Mouse (Mus musculus) forebrain, embryonic 11.5 days (tissue): ENCODE data around the gene Slc39a10. TPM values are rescaled to one million over a fixed set of nuclear protein-coding genes. Genes with fewer than 3 reads are reported as not detected.

Experiments
- ATAC-seq: fragments of 200-750 bp; cut with Nextera tagmentation; replicated peaks from 2 replicates; pipeline ENCODE4 v1.8.0; 2017; ENCODE audit warnings: moderate TSS enrichment; ENCODE audit not compliant: low FRiP score
- DNase-seq: peaks from one replicate; pipeline ENCODE4 v3.0.0-alpha.2; 2017; ENCODE audit warnings: low spot score
- H3K27ac ChIP-seq: fragments of 300-500 bp; sonication (generic); 2 replicates; pipeline ENCODE4 v1.5.1; 2014; ENCODE audit warnings: low read depth, low read length
- H3K27me3 ChIP-seq: fragments of 300-500 bp; sonication (generic); 2 replicates; pipeline ENCODE4 v1.6.1; 2014; ENCODE audit warnings: mild to moderate bottlenecking, low read length, mixed read lengths; ENCODE audit not compliant: control insufficient read depth, insufficient read depth
- H3K36me3 ChIP-seq: fragments of 300-500 bp; sonication (generic); 2 replicates; pipeline ENCODE4 v1.6.1; 2014; ENCODE audit warnings: mild to moderate bottlenecking, low read length, moderate library complexity, mixed read lengths; ENCODE audit not compliant: control insufficient read depth, insufficient read depth
- H3K4me1 ChIP-seq: fragments of 300-500 bp; sonication (generic); replicated peaks from 2 replicates; pipeline ENCODE4 v1.6.1; 2014; ENCODE audit warnings: low read length, mixed read lengths; ENCODE audit not compliant: control insufficient read depth, insufficient read depth
- H3K4me2 ChIP-seq: fragments of 300-500 bp; sonication (generic); 2 replicates; pipeline ENCODE4 v1.6.1; 2014; ENCODE audit warnings: low read depth, mild to moderate bottlenecking, low read length, moderate library complexity, mixed read lengths; ENCODE audit not compliant: severe bottlenecking
- H3K4me3 ChIP-seq: fragments of 300-500 bp; sonication (generic); 2 replicates; pipeline ENCODE4 v1.5.1; 2014; ENCODE audit warnings: low read depth, low read length
- H3K9ac ChIP-seq: fragments of 300-500 bp; sonication (generic); 2 replicates; pipeline ENCODE4 v1.6.1; 2014; ENCODE audit warnings: low read length
- H3K9me3 ChIP-seq: fragments of 300-500 bp; sonication (generic); 2 replicates; pipeline ENCODE4 v1.6.1; 2016; ENCODE audit warnings: low read length, mixed read lengths; ENCODE audit not compliant: control insufficient read depth
- WGBS: fragments of 180-500 bp; shearing (Covaris S2); extraction: QIAGEN DNeasy Blood & Tissue Kit; methylation state at CpG from one replicate; pipeline ENCODE4 v1.1.7; 2014; 5-methylcytosine and 5-hydroxymethylcytosine counted together
- polyA plus RNA-seq: library from polyadenylated mRNA; unstranded; fragments of >200 nt; fragmentation: Nextera tagmentation; extraction: Ambion mirVana; gene quantifications from 2 replicates; pipeline ENCODE4 v1.2.1, GENCODE M21; 2014

Gene Slc39a10
- polyA plus RNA-seq, 1 experiment from 2014 or later: 78.4 TPM

- Histone ChIP-seq H3K4me2 (no peak overlapping the region), H3K36me3 (no peaks in the 10 kb centered on the region), H3K27ac (no peak overlapping the region), H3K27me3 (no peaks in the 10 kb centered on the region), H3K4me3 (no peak overlapping the region), H3K9ac (no peak overlapping the region), H3K4me1 (no peaks in the 10 kb centered on the region), H3K9me3 (no peaks in the 10 kb centered on the region)
- DNase-seq (no peak), ATAC-seq (no peak)
- 60% methylated on average over 9 of the region's 9 CpGs for WGBS
Measured at GRCm38 (mm10) chr1:46886091-46886490, 6.6 kb downstream of the Slc39a10 start.

- Histone ChIP-seq H3K36me3 (no peaks in the 10 kb centered on the region), H3K4me1 (no peaks in the 10 kb centered on the region), H3K4me3 (no peak overlapping the region), H3K27ac (no peak overlapping the region), H3K4me2 (no peak overlapping the region), H3K27me3 (no peaks in the 10 kb centered on the region), H3K9me3 (no peaks in the 10 kb centered on the region), H3K9ac (no peak overlapping the region)
- DNase-seq (no peak), ATAC-seq (no peak)
- WGBS: 19% methylated on average over 3 of the region's 3 CpGs
Measured at GRCm38 (mm10) chr1:46885231-46885630, 7.4 kb downstream of the Slc39a10 start.

- Histone ChIP-seq H3K4me3 (no peak overlapping the region), H3K9me3 (no peaks in the 10 kb centered on the region), H3K27me3 (no peaks in the 10 kb centered on the region), H3K27ac (no peak overlapping the region), H3K36me3 (no peaks in the 10 kb centered on the region), H3K4me1 (no peaks in the 10 kb centered on the region), H3K4me2 (no peak overlapping the region), H3K9ac (no peak overlapping the region)
- ATAC-seq (no peak), DNase-seq (no peak)
Measured at GRCm38 (mm10) chr1:46879951-46880350, 12.7 kb downstream of the Slc39a10 start.

GRCm38 (mm10) chr1:46873770-46874169 is 18.9 kb downstream of the Slc39a10 start:
- 81% methylated on average over 3 of the region's 3 CpGs for WGBS
- H3K4me3 ChIP-seq: no peak overlapping the region

GRCm38 (mm10) chr1:46869788-46870187 is 22.9 kb downstream of the Slc39a10 start:
- Histone ChIP-seq H3K36me3 (no peaks in the 10 kb centered on the region), H3K9me3 (no peaks in the 10 kb centered on the region), H3K4me1 (no peaks in the 10 kb centered on the region), H3K4me2 (no peak overlapping the region), H3K9ac (no peak overlapping the region), H3K27ac (no peak overlapping the region), H3K4me3 (no peak overlapping the region), H3K27me3 (no peaks in the 10 kb centered on the region)
- DNase-seq: no peak
- ATAC-seq: no peak

More at GRCm38 (mm10) chr1:46873770-46874169, 18.9 kb downstream of the Slc39a10 start:
- Histone ChIP-seq H3K27ac (no peak overlapping the region), H3K27me3 (no peaks in the 10 kb centered on the region), H3K4me2 (no peak overlapping the region), H3K9ac (no peak overlapping the region), H3K36me3 (no peaks in the 10 kb centered on the region), H3K4me1 (no peaks in the 10 kb centered on the region), H3K9me3 (no peaks in the 10 kb centered on the region)
- ATAC-seq: no peak
- no peak for DNase-seq

GRCm38 (mm10) chr1:46864175-46864885 is 28.3 kb downstream of the Slc39a10 start:
- no peaks in the 10 kb centered on the region for H3K36me3 ChIP-seq
- H3K4me3 ChIP-seq: no peak overlapping the region
- ATAC-seq (no peak), DNase-seq (no peak)
- 88% methylated on average over 7 of the region's 7 CpGs for WGBS
- no peaks in the 10 kb centered on the region for H3K9me3 ChIP-seq
- no peak overlapping the region for H3K4me2 ChIP-seq
- H3K9ac ChIP-seq: no peak overlapping the region
- H3K4me1 ChIP-seq: no peaks in the 10 kb centered on the region
- H3K27ac ChIP-seq: no peak overlapping the region
- no peaks in the 10 kb centered on the region for H3K27me3 ChIP-seq

- DNase-seq: no peak
- H3K9me3 ChIP-seq: no peaks in the 10 kb centered on the region
- no peak overlapping the region for H3K4me2 ChIP-seq
- no peaks in the 10 kb centered on the region for H3K36me3 ChIP-seq
- H3K4me3 ChIP-seq: no peak overlapping the region
- H3K27ac ChIP-seq: no peak overlapping the region
- H3K27me3 ChIP-seq: no peaks in the 10 kb centered on the region
- no peaks in the 10 kb centered on the region for H3K4me1 ChIP-seq
- 83% methylated on average over 2 of the region's 2 CpGs for WGBS
- no peak overlapping the region for H3K9ac ChIP-seq
- no peak for ATAC-seq
Measured at GRCm38 (mm10) chr1:46863434-46863833, 29.2 kb downstream of the Slc39a10 start.

- no peak for ATAC-seq
- Histone ChIP-seq H3K9ac (no peak overlapping the region), H3K27ac (no peak overlapping the region), H3K4me2 (no peak overlapping the region), H3K36me3 (no peaks in the 10 kb centered on the region), H3K9me3 (no peaks in the 10 kb centered on the region), H3K4me1 (no peaks in the 10 kb centered on the region), H3K27me3 (no peaks in the 10 kb centered on the region), H3K4me3 (no peak overlapping the region)
- WGBS: 68% methylated on average over 1 of the region's 1 CpGs
- no peak for DNase-seq
Measured at GRCm38 (mm10) chr1:46860082-46860481, 32.6 kb downstream of the Slc39a10 start.

- H3K4me1 ChIP-seq: no peaks in the 10 kb centered on the region; the same call in 1 of the 2 replicates
- no peak for DNase-seq
- 76% methylated on average over 5 of the region's 5 CpGs for WGBS
- no peak for ATAC-seq
- H3K4me3 ChIP-seq: no peak overlapping the region
- H3K9me3 ChIP-seq: no peaks in the 10 kb centered on the region
- no peaks in the 10 kb centered on the region for H3K36me3 ChIP-seq
- no peaks in the 10 kb centered on the region for H3K27me3 ChIP-seq
- H3K4me2 ChIP-seq: no peak overlapping the region
- H3K9ac ChIP-seq: no peak overlapping the region
- no peak overlapping the region for H3K27ac ChIP-seq
Measured at GRCm38 (mm10) chr1:46858579-46858978, 34.1 kb downstream of the Slc39a10 start.
